Mouse (Mus musculus) CH12.LX (cell line): ENCODE results near the gene Krtap28-13. TPM values are rescaled to one million over a fixed set of nuclear protein-coding genes. Genes with fewer than 3 reads are reported as not detected.

Experiments
- DNase-seq: peaks from one replicate; pipeline ENCODE4 v3.0.0-alpha.2; 2013; ENCODE audit errors: extremely low read depth
- H3K27ac ChIP-seq: 2 replicates; pipeline ENCODE4 v1.5.1; 2012; ENCODE audit warnings: low read depth, mild to moderate bottlenecking, control low read depth, moderate library complexity; ENCODE audit not compliant: insufficient read depth
- H3K27me3 ChIP-seq: replicated peaks from 2 replicates; pipeline ENCODE3; 2012; ENCODE audit warnings: inconsistent platforms
- H3K36me3 ChIP-seq, 2 experiments: replicated peaks in 1 of 2; 2 replicates each; pipeline versions ENCODE3 to v1.6.1; 2012; ENCODE audit warnings: inconsistent platforms in 1 of 2, low read length in 1 of 2, mild to moderate bottlenecking in 1 of 2, mixed read lengths in 1 of 2, moderate library complexity in 1 of 2; ENCODE audit not compliant: control insufficient read depth in 1 of 2, insufficient read depth in 1 of 2
- H3K4me1 ChIP-seq, 2 experiments: 2 replicates each; pipeline ENCODE4 v1.6.1; 2012; ENCODE audit warnings: inconsistent platforms in 1 of 2, moderate library complexity in 1 of 2; ENCODE audit not compliant: insufficient read depth in 2 of 2, control insufficient read depth in 1 of 2
- H3K4me2 ChIP-seq: 2 replicates; pipeline ENCODE4 v1.6.1; 2012; ENCODE audit warnings: low read depth, mild to moderate bottlenecking, control low read depth; ENCODE audit not compliant: poor library complexity, insufficient read depth, severe bottlenecking
- H3K4me3 ChIP-seq, 3 experiments: fragments of 150-350 bp in 1 of 3; sonication (generic) in 1 of 3; replicated peaks in 1 of 3; 2 replicates each; pipeline versions ENCODE3 to v1.5.1; 2011 to 2012; ENCODE audit warnings: low read depth in 2 of 3, low read length in 2 of 3, mild to moderate bottlenecking in 2 of 3, moderate library complexity in 2 of 3, control low read depth in 1 of 3, improper control_type of control experiment in 1 of 3, inconsistent platforms in 1 of 3, mixed read lengths in 1 of 3; ENCODE audit not compliant: poor library complexity in 1 of 3
- H3K79me2 ChIP-seq: replicated peaks from 2 replicates; pipeline ENCODE4 v1.6.1; 2012; ENCODE audit warnings: mild to moderate bottlenecking, moderate library complexity; ENCODE audit not compliant: control insufficient read depth, poor library complexity, insufficient read depth, severe bottlenecking; ENCODE audit errors: extremely low read depth
- H3K9ac ChIP-seq: 2 replicates; pipeline ENCODE4 v1.6.1; 2012; ENCODE audit warnings: low read depth, mild to moderate bottlenecking, control low read depth, moderate library complexity; ENCODE audit not compliant: insufficient read depth
- H3K9me3 ChIP-seq: replicated peaks from 2 replicates; pipeline ENCODE3; 2012; ENCODE audit warnings: low read length, inconsistent platforms, mixed read lengths
- CHD1 ChIP-seq: IDR thresholded peaks from 2 replicates; pipeline ENCODE4 v1.6.1; 2012; ENCODE audit warnings: low read depth, low read length, improper control_type of control experiment, inconsistent platforms
- CHD2 ChIP-seq: IDR thresholded peaks from 2 replicates; pipeline ENCODE4 v1.6.1; 2011; ENCODE audit warnings: low read length, improper control_type of control experiment
- ELF1 ChIP-seq: IDR thresholded peaks from 2 replicates; pipeline ENCODE4 v1.6.1; 2014; ENCODE audit warnings: low read depth, mild to moderate bottlenecking, inconsistent platforms, low read length, improper control_type of control experiment
- KAT2A ChIP-seq: IDR thresholded peaks from 2 replicates; pipeline ENCODE4 v1.6.1; 2012; ENCODE audit warnings: low read length, improper control_type of control experiment, inconsistent platforms; ENCODE audit not compliant: insufficient replicate concordance
- MEF2A ChIP-seq: IDR thresholded peaks from 2 replicates; pipeline ENCODE4 v1.6.1; 2014; ENCODE audit warnings: low read depth, mild to moderate bottlenecking, inconsistent platforms, low read length, improper control_type of control experiment, borderline replicate concordance
- NRF1 ChIP-seq: IDR thresholded peaks from 2 replicates; pipeline ENCODE4 v1.6.1; 2014; ENCODE audit warnings: low read depth, mild to moderate bottlenecking, inconsistent platforms, low read length, improper control_type of control experiment, moderate library complexity
- RAD21 ChIP-seq: IDR thresholded peaks from 2 replicates; pipeline ENCODE4 v1.6.1; 2011; ENCODE audit warnings: low read depth, mild to moderate bottlenecking, low read length, improper control_type of control experiment, moderate library complexity
- SMC3 ChIP-seq: IDR thresholded peaks from 2 replicates; pipeline ENCODE4 v1.6.1; 2011; ENCODE audit warnings: low read depth, low read length, improper control_type of control experiment
- USF1 ChIP-seq: IDR thresholded peaks from 2 replicates; pipeline ENCODE4 v1.6.1; 2014; ENCODE audit warnings: low read depth, mild to moderate bottlenecking, inconsistent platforms, low read length, improper control_type of control experiment
- ZNF384 ChIP-seq: IDR thresholded peaks from 2 replicates; pipeline ENCODE4 v1.6.1; 2012; ENCODE audit warnings: low read depth, low read length, improper control_type of control experiment, inconsistent platforms
- dilution Hi-C: fragments of 300-500 bp; cut with MboI; formaldehyde crosslinking; loops from 2 replicates; pipeline ENCODE4 v1.14.3; 2020; ENCODE audit warnings: low sequenced_read_pairs; ENCODE audit not compliant: extremely low pct_unique_long_range_greater_than_20kb, extremely low pct_ligation_motif_present
- in situ Hi-C: fragments of 300-500 bp; cut with MboI; formaldehyde crosslinking; loops from 3 replicates; pipeline ENCODE4 v1.14.3; 2019; ENCODE audit warnings: low sequenced_read_pairs, low pct_ligation_motif_present, low pct_unique_long_range_greater_than_20kb, mixed read lengths
- polyA plus RNA-seq: library from polyadenylated mRNA; unstranded; fragments of >175 nt; gene quantifications from 2 replicates; pipeline ENCODE4 v1.2.1, GENCODE M21; 2012; ENCODE audit warnings: low read depth; ENCODE audit not compliant: insufficient read length
- total RNA-seq, 2 experiments: library from RNA; depleted of rRNA; stranded (reverse); fragments of 300-350 nt in 1 of 2; fragments of >200 nt in 1 of 2; gene quantifications; 2 replicates each; pipeline ENCODE4 v1.2.3; 2012 to 2014

Krtap28-13 gene
- total and polyA plus RNA-seq, 3 experiments, result not detected

DNA sequence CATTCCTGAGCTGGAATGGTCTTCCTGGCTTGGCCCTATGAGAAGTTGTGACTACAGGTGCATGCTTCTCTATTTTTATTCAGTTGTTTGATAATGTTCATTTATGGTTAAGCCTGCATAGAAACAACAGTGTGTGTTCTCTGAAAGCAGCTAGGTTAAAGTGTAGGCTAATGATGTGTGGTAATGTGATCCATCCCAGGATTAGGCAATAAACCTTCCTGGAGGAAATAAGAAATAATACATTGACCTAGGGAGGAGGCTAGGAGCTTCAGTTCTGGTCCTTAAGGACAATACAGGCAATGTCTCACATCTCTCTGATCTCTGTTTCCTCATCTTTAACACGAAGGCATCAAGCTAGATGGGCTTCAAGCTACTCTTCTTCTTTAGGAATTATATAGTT, 44.7 kb downstream of the Krtap28-13 start:
- TF ChIP-seq ZNF384 (no peak), USF1 (no peak), CHD2 (no peak), SMC3 (no peak), NRF1 (no peak), KAT2A (no peak)
- H3K36me3 ChIP-seq, result no peaks in the 10 kb centered on the region
- in situ Hi-C loops, result no loop called here
- H3K79me2 ChIP-seq, result no peaks in the 10 kb centered on the region
- H3K27me3 ChIP-seq, result no peaks in the 10 kb centered on the region
- H3K4me2 ChIP-seq, result no peak overlapping the region
- dilution Hi-C loops, result no loop called here
- no peaks in the 10 kb centered on the region for H3K9me3 ChIP-seq
- DNase-seq, result no peak
- H3K27ac ChIP-seq, result no peak overlapping the region
- no peak overlapping the region for H3K9ac ChIP-seq
- H3K4me3 ChIP-seq, result no peak overlapping the region
- peaks cover 9 to 25% of the 10 kb centered on the region in 2 experiments for H3K4me1 ChIP-seq

DNA sequence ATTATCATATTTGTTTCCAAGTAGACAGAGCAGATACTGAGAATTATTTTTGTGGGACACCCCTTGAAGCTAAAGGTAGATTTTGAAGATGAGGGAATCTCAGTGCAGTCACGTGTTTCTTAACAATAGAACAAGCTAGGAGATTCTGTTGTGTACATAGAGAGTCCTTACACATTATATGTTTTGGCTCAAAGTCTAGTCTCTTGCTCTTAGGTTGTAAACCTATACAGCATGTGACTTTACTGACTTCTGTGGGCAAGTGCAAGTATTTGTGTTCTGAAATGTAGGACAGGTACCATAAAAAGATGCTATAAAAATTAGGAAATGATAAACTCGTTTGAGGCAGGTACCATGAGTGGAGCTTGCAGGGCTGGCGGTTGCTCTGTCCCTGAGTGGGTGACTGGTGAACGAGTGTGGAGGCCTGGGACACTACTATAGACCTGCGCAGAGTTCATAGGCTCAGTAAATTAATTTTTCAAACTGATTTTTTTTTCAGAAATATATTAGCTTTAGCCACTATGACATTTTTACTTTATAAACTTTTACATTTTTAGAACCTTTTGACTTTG, 46.8 kb downstream of the Krtap28-13 start:
- H3K4me1 ChIP-seq, result peaks cover 11 to 17% of the 10 kb centered on the region in 2 experiments
- H3K79me2 ChIP-seq, result no peaks in the 10 kb centered on the region
- H3K9me3 ChIP-seq, result no peaks in the 10 kb centered on the region
- no peak for DNase-seq
- no peak overlapping the region for H3K4me2 ChIP-seq
- no peak overlapping the region for H3K27ac ChIP-seq
- no peaks in the 10 kb centered on the region for H3K36me3 ChIP-seq
- H3K27me3 ChIP-seq, result no peaks in the 10 kb centered on the region
- H3K9ac ChIP-seq, result no peak overlapping the region
- H3K4me3 ChIP-seq, result no peak overlapping the region
- dilution Hi-C loops, result no loop called here
- TF ChIP-seq ELF1, result no peak
- TF ChIP-seq CHD2, result no peak
- TF ChIP-seq, all 38 proteins: peak for 0
- in situ Hi-C loops, result no loop called here

DNA sequence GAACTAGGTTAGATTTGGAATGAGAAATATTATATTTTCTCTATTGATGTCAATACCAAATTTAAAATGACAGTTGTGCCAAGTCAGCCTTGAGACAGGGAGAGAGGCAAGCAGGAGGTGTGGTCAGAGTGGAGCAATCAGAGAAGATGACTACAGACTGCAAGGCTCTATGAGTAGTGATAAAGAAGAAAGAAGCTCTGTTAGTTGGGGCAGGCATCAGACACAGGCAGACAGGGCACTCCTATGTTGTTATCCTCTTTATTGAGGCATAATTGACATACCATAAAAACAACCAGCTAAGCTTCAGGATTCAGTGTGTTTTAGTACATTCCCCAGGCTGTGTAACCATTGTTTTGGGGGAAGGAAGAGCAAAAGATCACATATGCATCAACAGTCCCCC, 50.3 kb downstream of the Krtap28-13 start:
- dilution Hi-C loops (no loop called here), in situ Hi-C loops (no loop called here)
- H3K79me2 ChIP-seq, result no peaks in the 10 kb centered on the region
- H3K4me3 ChIP-seq, result no peak overlapping the region
- H3K9ac ChIP-seq, result no peak overlapping the region
- DNase-seq, result no peak
- H3K4me1 ChIP-seq, result peaks cover 7 to 17% of the 10 kb centered on the region in 2 experiments
- TF ChIP-seq CHD1 (no peak), RAD21 (no peak), USF1 (no peak), MEF2A (no peak)
- H3K4me2 ChIP-seq, result no peak overlapping the region
- H3K27me3 ChIP-seq, result no peaks in the 10 kb centered on the region
- no peaks in the 10 kb centered on the region for H3K36me3 ChIP-seq
- H3K27ac ChIP-seq, result no peak overlapping the region
- no peaks in the 10 kb centered on the region for H3K9me3 ChIP-seq

Other genes with a start within 250 kb of the Krtap28-13 start
- 59.0 and 66.9 TPM in 2 replicates for gene Agfg1, start 221.4 kb upstream of the Krtap28-13 start, total RNA-seq (2012; rRNA removed)
- gene Agfg1, start 221.4 kb upstream of the Krtap28-13 start, total RNA-seq (2014; rRNA removed), result 124 and 127 TPM in 2 replicates
- gene Agfg1, start 221.4 kb upstream of the Krtap28-13 start, polyA plus RNA-seq, result 94.0 and 106 TPM in 2 replicates
- 0.17 TPM in 1 of 2 replicates, not detected in the other for gene A030005L19Rik, start 147.6 kb upstream of the Krtap28-13 start, total RNA-seq (2012; rRNA removed)
- not detected in 2 replicates for gene A030005L19Rik, start 147.6 kb upstream of the Krtap28-13 start, total RNA-seq (2014; rRNA removed)
- gene A030005L19Rik, start 147.6 kb upstream of the Krtap28-13 start, polyA plus RNA-seq, result 0.31 TPM in 1 of 2 replicates, not detected in the other
- not detected in 2 replicates for gene A030014E15Rik, start 136.0 kb upstream of the Krtap28-13 start, total RNA-seq (2012; rRNA removed)
- not detected in 2 replicates for gene A030014E15Rik, start 136.0 kb upstream of the Krtap28-13 start, total RNA-seq (2014; rRNA removed)
- not detected in 2 replicates for gene A030014E15Rik, start 136.0 kb upstream of the Krtap28-13 start, polyA plus RNA-seq
- gene Gm6217, start 129.5 kb upstream of the Krtap28-13 start, total RNA-seq (2012; rRNA removed), result not detected in 2 replicates
- gene Gm6217, start 129.5 kb upstream of the Krtap28-13 start, total RNA-seq (2014; rRNA removed), result not detected in 2 replicates
- gene Gm6217, start 129.5 kb upstream of the Krtap28-13 start, polyA plus RNA-seq, result not detected in 2 replicates
- gene A030003K21Rik, start 117.5 kb upstream of the Krtap28-13 start, total RNA-seq (2012; rRNA removed), result not detected in 2 replicates
- not detected in 2 replicates for gene A030003K21Rik, start 117.5 kb upstream of the Krtap28-13 start, total RNA-seq (2014; rRNA removed)
- not detected in 2 replicates for gene A030003K21Rik, start 117.5 kb upstream of the Krtap28-13 start, polyA plus RNA-seq
- not detected in 2 replicates for gene Gm7544, start 104.9 kb upstream of the Krtap28-13 start, total RNA-seq (2012; rRNA removed)
- gene Gm7544, start 104.9 kb upstream of the Krtap28-13 start, total RNA-seq (2014; rRNA removed), result not detected in 2 replicates
- not detected in 2 replicates for gene Gm7544, start 104.9 kb upstream of the Krtap28-13 start, polyA plus RNA-seq
- not detected in 2 replicates for gene Gm47955, start 100.6 kb upstream of the Krtap28-13 start, total RNA-seq (2012; rRNA removed)
- not detected in 2 replicates for gene Gm47955, start 100.6 kb upstream of the Krtap28-13 start, total RNA-seq (2014; rRNA removed)
- not detected in 2 replicates for gene Gm47955, start 100.6 kb upstream of the Krtap28-13 start, polyA plus RNA-seq
- gene Gm47959, start 60.4 kb upstream of the Krtap28-13 start, total RNA-seq (2012; rRNA removed), result not detected in 2 replicates
- not detected in 2 replicates for gene Gm47959, start 60.4 kb upstream of the Krtap28-13 start, total RNA-seq (2014; rRNA removed)
- not detected in 2 replicates for gene Gm47959, start 60.4 kb upstream of the Krtap28-13 start, polyA plus RNA-seq
- gene Slc19a3, start 22.5 kb upstream of the Krtap28-13 start, total RNA-seq (2012; rRNA removed), result 1.5 and 3.1 TPM in 2 replicates
- 0.84 and 1.3 TPM in 2 replicates for gene Slc19a3, start 22.5 kb upstream of the Krtap28-13 start, total RNA-seq (2014; rRNA removed)
- 0.46 and 0.59 TPM in 2 replicates for gene Slc19a3, start 22.5 kb upstream of the Krtap28-13 start, polyA plus RNA-seq
- gene Krtap28-10, start 18.4 kb upstream of the Krtap28-13 start, total RNA-seq (2012; rRNA removed), result not detected in 2 replicates
- not detected in 2 replicates for gene Krtap28-10, start 18.4 kb upstream of the Krtap28-13 start, total RNA-seq (2014; rRNA removed)
- not detected in 2 replicates for gene Krtap28-10, start 18.4 kb upstream of the Krtap28-13 start, polyA plus RNA-seq
- gene Gm47969, start 16.0 kb upstream of the Krtap28-13 start, total RNA-seq (2012; rRNA removed), result not detected in 2 replicates
- not detected in 2 replicates for gene Gm47969, start 16.0 kb upstream of the Krtap28-13 start, total RNA-seq (2014; rRNA removed)
- gene Gm47969, start 16.0 kb upstream of the Krtap28-13 start, polyA plus RNA-seq, result not detected in 2 replicates
- not detected in 2 replicates for gene A030005K14Rik, start 1.6 kb upstream of the Krtap28-13 start, total RNA-seq (2012; rRNA removed)
- not detected in 2 replicates for gene A030005K14Rik, start 1.6 kb upstream of the Krtap28-13 start, total RNA-seq (2014; rRNA removed)
- not detected in 2 replicates for gene A030005K14Rik, start 1.6 kb upstream of the Krtap28-13 start, polyA plus RNA-seq
- gene Ccl20, start 55.8 kb downstream of the Krtap28-13 start, total RNA-seq (2012; rRNA removed), result 0.42 and 3.4 TPM in 2 replicates
- 0.32 and 0.34 TPM in 2 replicates for gene Ccl20, start 55.8 kb downstream of the Krtap28-13 start, total RNA-seq (2014; rRNA removed)
- gene Ccl20, start 55.8 kb downstream of the Krtap28-13 start, polyA plus RNA-seq, result not detected in 2 replicates
- gene Daw1, start 98.8 kb downstream of the Krtap28-13 start, total RNA-seq (2012; rRNA removed), result not detected in 2 replicates
- not detected in 2 replicates for gene Daw1, start 98.8 kb downstream of the Krtap28-13 start, total RNA-seq (2014; rRNA removed)
- not detected in 2 replicates for gene Daw1, start 98.8 kb downstream of the Krtap28-13 start, polyA plus RNA-seq